Mouse (Mus musculus): Measurements from ENCODE around the gene Mrpl23. TPM values are rescaled to one million over a fixed set of nuclear protein-coding genes. Genes with fewer than 3 reads are reported as not detected.

Mrpl23 gene
- polyA plus RNA-seq, 1 experiment from 2014 or later, result 23.5 TPM

GRCm38 (mm10) chr7:142539828-142540227 lies 7.3 kb downstream of the Mrpl23 start:
- Histone ChIP-seq H3K9ac (ENCODE audit: low read length) (no peak overlapping the region), H3K4me1 (ENCODE audit: control insufficient read depth in 2 of 2, insufficient read depth in 2 of 2, low read length in 2 of 2) (peaks cover 31 to 39% of the 10 kb centered on the region in 2 experiments), H3K9me3 (ENCODE audit: control insufficient read depth, low read length) (no peaks in the 10 kb centered on the region), H3K27ac (replicated peaks in 1 of 2; ENCODE audit: control insufficient read depth in 1 of 2, insufficient read depth in 1 of 2, low read depth in 2 of 2, low read length in 2 of 2) (peak overlapping the region; percentile 36 to 64), H3K36me3 (ENCODE audit: control insufficient read depth, insufficient read depth, low read length) (peaks cover 22% of the 10 kb centered on the region; the same call in 1 of the 2 replicates), H3K4me3 (ENCODE audit: control insufficient read depth in 1 of 2, insufficient read depth in 1 of 2, low read depth in 1 of 2, low read length in 2 of 2) (no peak overlapping the region), H3K27me3 (ENCODE audit: control insufficient read depth, insufficient read depth, low read length) (no peaks in the 10 kb centered on the region), H3K4me2 (ENCODE audit: low read length) (no peak overlapping the region)
- no peak for ATAC-seq (ENCODE audit: insufficient number of reproducible peaks, insufficient read depth, low FRiP score, low read depth)
- 70% methylated on average over 8 of the region's 8 CpGs for whole genome bisulfite sequencing

- Histone ChIP-seq H3K4me3 (ENCODE audit: control insufficient read depth in 1 of 2, insufficient read depth in 1 of 2, low read depth in 1 of 2, low read length in 2 of 2) (no peak overlapping the region), H3K4me1 (ENCODE audit: control insufficient read depth in 2 of 2, insufficient read depth in 2 of 2, low read length in 2 of 2) (peaks cover 26 to 41% of the 10 kb centered on the region in 2 experiments), H3K4me2 (ENCODE audit: low read length) (peak overlapping the region; percentile 10; the same call in 1 of the 2 replicates), H3K27me3 (ENCODE audit: control insufficient read depth, insufficient read depth, low read length) (no peaks in the 10 kb centered on the region), H3K9me3 (ENCODE audit: control insufficient read depth, low read length) (no peaks in the 10 kb centered on the region), H3K9ac (ENCODE audit: low read length) (peak overlapping the region; percentile 49), H3K27ac (replicated peaks in 1 of 2; ENCODE audit: control insufficient read depth in 1 of 2, insufficient read depth in 1 of 2, low read depth in 2 of 2, low read length in 2 of 2) (peak overlapping the region; percentile 44 to 73), H3K36me3 (ENCODE audit: control insufficient read depth, insufficient read depth, low read length) (peaks cover 9% of the 10 kb centered on the region; the same call in 1 of the 2 replicates)
- ATAC-seq (ENCODE audit: insufficient number of reproducible peaks, insufficient read depth, low FRiP score, low read depth), result no peak; the same call in 1 of the 2 replicates
- 15% methylated on average over 11 of the region's 11 CpGs for WGBS
Measured at GRCm38 (mm10) chr7:142542771-142543303, 10.4 kb downstream of the Mrpl23 start.

GRCm38 (mm10) chr7:142545967-142546366 lies 13.5 kb downstream of the Mrpl23 start:
- Histone ChIP-seq H3K4me1 (ENCODE audit: control insufficient read depth in 2 of 2, insufficient read depth in 2 of 2, low read length in 2 of 2) (peaks cover 25 to 32% of the 10 kb centered on the region in 2 experiments), H3K9ac (ENCODE audit: low read length) (no peak overlapping the region)
- 79% methylated on average over 7 of the region's 7 CpGs for WGBS

GRCm38 (mm10) chr7:142547874-142548273 lies 15.4 kb downstream of the Mrpl23 start:
- ATAC-seq (ENCODE audit: insufficient number of reproducible peaks, insufficient read depth, low FRiP score, low read depth), result no peak
- WGBS, result 32% methylated on average over 2 of the region's 2 CpGs
- H3K27ac ChIP-seq (replicated peaks in 1 of 2; ENCODE audit: control insufficient read depth in 1 of 2, insufficient read depth in 1 of 2, low read depth in 2 of 2, low read length in 2 of 2), result peak overlapping the region in 1 of 2 experiments; percentile 33; a peak in 1 of 4 replicates
- H3K27me3 ChIP-seq (ENCODE audit: control insufficient read depth, insufficient read depth, low read length), result no peaks in the 10 kb centered on the region
- H3K9ac ChIP-seq (ENCODE audit: low read length), result no peak overlapping the region
- H3K9me3 ChIP-seq (ENCODE audit: control insufficient read depth, low read length), result no peaks in the 10 kb centered on the region
- H3K4me2 ChIP-seq (ENCODE audit: low read length), result no peak overlapping the region
- H3K36me3 ChIP-seq (ENCODE audit: control insufficient read depth, insufficient read depth, low read length), result no peaks in the 10 kb centered on the region
- no peak overlapping the region for H3K4me3 ChIP-seq (ENCODE audit: control insufficient read depth in 1 of 2, insufficient read depth in 1 of 2, low read depth in 1 of 2, low read length in 2 of 2)
- peaks cover 27 to 40% of the 10 kb centered on the region in 2 experiments for H3K4me1 ChIP-seq (ENCODE audit: control insufficient read depth in 2 of 2, insufficient read depth in 2 of 2, low read length in 2 of 2)

More at GRCm38 (mm10) chr7:142545967-142546366, 13.5 kb downstream of the Mrpl23 start:
- no peak overlapping the region for H3K4me3 ChIP-seq (ENCODE audit: control insufficient read depth in 1 of 2, insufficient read depth in 1 of 2, low read depth in 1 of 2, low read length in 2 of 2)
- H3K27me3 ChIP-seq (ENCODE audit: control insufficient read depth, insufficient read depth, low read length), result no peaks in the 10 kb centered on the region
- H3K9me3 ChIP-seq (ENCODE audit: control insufficient read depth, low read length), result no peaks in the 10 kb centered on the region
- no peak overlapping the region for H3K27ac ChIP-seq (replicated peaks in 1 of 2; ENCODE audit: control insufficient read depth in 1 of 2, insufficient read depth in 1 of 2, low read depth in 2 of 2, low read length in 2 of 2)
- no peak overlapping the region for H3K4me2 ChIP-seq (ENCODE audit: low read length)
- no peak for ATAC-seq (ENCODE audit: insufficient number of reproducible peaks, insufficient read depth, low FRiP score, low read depth)
- H3K36me3 ChIP-seq (ENCODE audit: control insufficient read depth, insufficient read depth, low read length), result peaks cover 5% of the 10 kb centered on the region; the same call in 1 of the 2 replicates

GRCm38 (mm10) chr7:142548706-142549105 lies 16.2 kb downstream of the Mrpl23 start:
- ATAC-seq (ENCODE audit: insufficient number of reproducible peaks, insufficient read depth, low FRiP score, low read depth), result no peak
- H3K36me3 ChIP-seq (ENCODE audit: control insufficient read depth, insufficient read depth, low read length), result no peaks in the 10 kb centered on the region
- no peak overlapping the region for H3K27ac ChIP-seq (replicated peaks in 1 of 2; ENCODE audit: control insufficient read depth in 1 of 2, insufficient read depth in 1 of 2, low read depth in 2 of 2, low read length in 2 of 2)
- H3K9me3 ChIP-seq (ENCODE audit: control insufficient read depth, low read length), result no peaks in the 10 kb centered on the region
- H3K4me3 ChIP-seq (ENCODE audit: control insufficient read depth in 1 of 2, insufficient read depth in 1 of 2, low read depth in 1 of 2, low read length in 2 of 2), result no peak overlapping the region
- H3K4me2 ChIP-seq (ENCODE audit: low read length), result no peak overlapping the region
- 71% methylated on average over 6 of the region's 6 CpGs for WGBS
- H3K27me3 ChIP-seq (ENCODE audit: control insufficient read depth, insufficient read depth, low read length), result no peaks in the 10 kb centered on the region
- peaks cover 27 to 44% of the 10 kb centered on the region in 2 experiments for H3K4me1 ChIP-seq (ENCODE audit: control insufficient read depth in 2 of 2, insufficient read depth in 2 of 2, low read length in 2 of 2)
- no peak overlapping the region for H3K9ac ChIP-seq (ENCODE audit: low read length)

- Histone ChIP-seq H3K27ac (replicated peaks in 1 of 2; ENCODE audit: control insufficient read depth in 1 of 2, insufficient read depth in 1 of 2, low read depth in 2 of 2, low read length in 2 of 2) (0 out of 4 replicates have a peak overlapping the region, but pooled peaks of 1 of the 2 experiments have one; percentile 2), H3K4me2 (ENCODE audit: low read length) (no peak overlapping the region), H3K4me3 (ENCODE audit: control insufficient read depth in 1 of 2, insufficient read depth in 1 of 2, low read depth in 1 of 2, low read length in 2 of 2) (no peak overlapping the region), H3K4me1 (ENCODE audit: control insufficient read depth in 2 of 2, insufficient read depth in 2 of 2, low read length in 2 of 2) (peaks cover 39 to 56% of the 10 kb centered on the region in 2 experiments), H3K9me3 (ENCODE audit: control insufficient read depth, low read length) (no peaks in the 10 kb centered on the region), H3K36me3 (ENCODE audit: control insufficient read depth, insufficient read depth, low read length) (no peaks in the 10 kb centered on the region), H3K9ac (ENCODE audit: low read length) (no peak overlapping the region), H3K27me3 (ENCODE audit: control insufficient read depth, insufficient read depth, low read length) (no peaks in the 10 kb centered on the region)
- ATAC-seq (ENCODE audit: insufficient number of reproducible peaks, insufficient read depth, low FRiP score, low read depth), result no peak
- 78% methylated on average over 10 of the region's 10 CpGs for WGBS
Measured at GRCm38 (mm10) chr7:142549941-142550763, 17.7 kb downstream of the Mrpl23 start.

GRCm38 (mm10) chr7:142550935-142551373 lies 18.5 kb downstream of the Mrpl23 start:
- Histone ChIP-seq H3K9ac (ENCODE audit: low read length) (peak overlapping the region; percentile 52), H3K4me1 (ENCODE audit: control insufficient read depth in 2 of 2, insufficient read depth in 2 of 2, low read length in 2 of 2) (peaks cover 44 to 56% of the 10 kb centered on the region in 2 experiments)
- ATAC-seq (ENCODE audit: insufficient number of reproducible peaks, insufficient read depth, low FRiP score, low read depth), result no peak

More at GRCm38 (mm10) chr7:142550935-142551373, 18.5 kb downstream of the Mrpl23 start:
- Histone ChIP-seq H3K27ac (replicated peaks in 1 of 2; ENCODE audit: control insufficient read depth in 1 of 2, insufficient read depth in 1 of 2, low read depth in 2 of 2, low read length in 2 of 2) (0 out of 4 replicates have a peak overlapping the region, but pooled peaks of 1 of the 2 experiments have one; percentile 2), H3K9me3 (ENCODE audit: control insufficient read depth, low read length) (no peaks in the 10 kb centered on the region), H3K4me2 (ENCODE audit: low read length) (no peak overlapping the region), H3K4me3 (ENCODE audit: control insufficient read depth in 1 of 2, insufficient read depth in 1 of 2, low read depth in 1 of 2, low read length in 2 of 2) (no peak overlapping the region), H3K27me3 (ENCODE audit: control insufficient read depth, insufficient read depth, low read length) (no peaks in the 10 kb centered on the region), H3K36me3 (ENCODE audit: control insufficient read depth, insufficient read depth, low read length) (no peaks in the 10 kb centered on the region)
- 33% methylated on average over 14 of the region's 14 CpGs for WGBS

All from heart, embryonic 14.5 days (tissue).